Mouse (Mus musculus) E14TG2a.4 (cell line): ENCODE data around the gene Rab11a.

Source experiments
- H3K27me3 ChIP-seq: 2 replicates; pipeline ENCODE4 v1.6.1; 2014; ENCODE audit warnings: low read length, control low read depth; ENCODE audit not compliant: insufficient read depth
- H3K36me3 ChIP-seq: 2 replicates; pipeline ENCODE4 v1.6.1; 2014; ENCODE audit warnings: low read length, control low read depth; ENCODE audit not compliant: insufficient read depth
- H3K4me1 ChIP-seq: replicated peaks from 2 replicates; pipeline ENCODE4 v1.6.1; 2014; ENCODE audit warnings: low read depth, low read length, control low read depth
- H3K4me3 ChIP-seq: replicated peaks from 2 replicates; pipeline ENCODE4 v1.5.1; 2014; ENCODE audit warnings: mild to moderate bottlenecking, low read length
- H3K9me3 ChIP-seq: 2 replicates; pipeline ENCODE4 v1.6.1; 2014; ENCODE audit warnings: low read length, control low read depth
- CTCF ChIP-seq: conservative IDR thresholded peaks from 2 replicates; pipeline ENCODE4 v1.5.1; 2014; ENCODE audit warnings: low read length
- NANOG ChIP-seq: IDR thresholded peaks from 2 replicates; pipeline ENCODE4 v1.6.1; 2014; ENCODE audit warnings: borderline replicate concordance, low read length, mixed read lengths
- POU5F1 ChIP-seq: IDR thresholded peaks from 2 replicates; pipeline ENCODE4 v1.6.1; 2014; ENCODE audit warnings: low read length, borderline replicate concordance

Gene Rab11a

GRCm38 (mm10) chr9:64668001-64668400 lies 69.6 kb downstream of the Rab11a start:
- TF ChIP-seq POU5F1 (no peak), NANOG (no peak), CTCF (no peak)
- Histone ChIP-seq H3K9me3 (no peaks in the 10 kb centered on the region), H3K4me3 (no peak overlapping the region), H3K36me3 (no peaks in the 10 kb centered on the region), H3K27me3 (no peaks in the 10 kb centered on the region), H3K4me1 (peaks cover 76% of the 10 kb centered on the region)

GRCm38 (mm10) chr9:64667513-64667912 lies 70.0 kb downstream of the Rab11a start:
- Histone ChIP-seq H3K4me3 (no peak overlapping the region), H3K4me1 (peaks cover 74% of the 10 kb centered on the region), H3K27me3 (no peaks in the 10 kb centered on the region), H3K9me3 (no peaks in the 10 kb centered on the region), H3K36me3 (no peaks in the 10 kb centered on the region)
- TF ChIP-seq POU5F1 (no peak), NANOG (no peak), CTCF (no peak)

- TF ChIP-seq NANOG = no peak
- TF ChIP-seq CTCF = no peak
Measured at GRCm38 (mm10) chr9:64666549-64666948, 71.0 kb downstream of the Rab11a start.

More at GRCm38 (mm10) chr9:64666549-64666948, 71.0 kb downstream of the Rab11a start:
- no peaks in the 10 kb centered on the region for H3K27me3 ChIP-seq
- no peaks in the 10 kb centered on the region for H3K9me3 ChIP-seq
- H3K36me3 ChIP-seq = no peaks in the 10 kb centered on the region
- peaks cover 68% of the 10 kb centered on the region for H3K4me1 ChIP-seq
- H3K4me3 ChIP-seq = no peak overlapping the region
